Mouse (Mus musculus) T-cell, adult 2 months (primary cell): ENCODE results near the gene Ager.

Source experiments
- DNase-seq: peaks from one replicate; pipeline ENCODE4 v3.0.0; 2022; ENCODE audit warnings: low spot score

Gene Ager

GRCm38 (mm10) chr17:34632261-34632691 is 34.6 kb downstream of the Ager start:
- DNase-seq = peak; percentile 73

- no peak for DNase-seq
Observed at GRCm38 (mm10) chr17:34635671-34636070, 38.0 kb downstream of the Ager start.

GRCm38 (mm10) chr17:34637459-34637858 is 39.8 kb downstream of the Ager start:
- DNase-seq = no peak

- DNase-seq = no peak
Observed at GRCm38 (mm10) chr17:34639461-34640255, 42.0 kb downstream of the Ager start.

- no peak for DNase-seq
Observed at GRCm38 (mm10) chr17:34640778-34641601, 43.3 kb downstream of the Ager start.

DNA sequence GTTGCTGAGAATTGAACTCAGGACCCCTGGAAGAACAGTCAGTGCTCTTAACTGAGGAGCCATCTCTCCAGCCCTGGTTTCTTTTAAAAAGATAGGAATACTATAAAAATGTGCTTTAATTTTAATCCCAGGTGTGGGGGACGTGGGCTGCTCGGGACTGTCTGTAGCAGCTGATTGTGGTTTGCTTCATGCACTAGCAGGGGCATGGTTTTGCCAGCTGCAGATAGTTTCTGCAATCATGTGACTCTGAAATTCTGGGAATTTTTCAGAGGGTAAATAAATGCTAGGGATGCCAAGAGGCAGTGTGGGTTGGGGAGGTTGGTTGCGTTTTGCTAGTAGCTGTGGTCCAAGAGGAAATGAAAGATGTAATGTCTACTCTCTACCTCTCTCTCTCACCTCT is 44.3 kb downstream of the Ager start:
- no peak for DNase-seq

- no peak for DNase-seq
Observed at GRCm38 (mm10) chr17:34643379-34643778, 45.7 kb downstream of the Ager start.

DNA sequence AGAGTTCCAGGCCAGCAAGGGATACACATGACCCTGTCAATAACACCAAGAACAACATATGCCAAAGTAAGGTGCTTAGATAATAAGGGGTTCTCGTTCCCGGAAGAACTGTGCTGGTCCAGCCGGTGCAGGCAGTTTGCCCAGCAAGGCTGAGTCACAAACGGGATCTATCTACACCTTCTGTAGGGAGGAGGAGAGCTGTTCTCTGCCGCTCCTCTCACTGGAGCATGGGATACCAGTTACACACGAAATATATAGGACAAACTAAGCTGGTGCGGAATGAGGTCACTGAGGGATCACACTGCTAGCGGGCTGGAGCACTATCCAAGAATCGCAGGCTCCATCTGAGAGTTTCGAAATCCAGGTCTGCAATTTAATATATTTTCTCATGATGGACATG is 46.3 kb downstream of the Ager start:
- no peak for DNase-seq

GRCm38 (mm10) chr17:34644608-34645007 is 46.9 kb downstream of the Ager start, which contains the start of gene Fkbpl:
Fkbpl (plus strand) TSS chr17:34644764.
- peak; percentile 95 for DNase-seq

DNA sequence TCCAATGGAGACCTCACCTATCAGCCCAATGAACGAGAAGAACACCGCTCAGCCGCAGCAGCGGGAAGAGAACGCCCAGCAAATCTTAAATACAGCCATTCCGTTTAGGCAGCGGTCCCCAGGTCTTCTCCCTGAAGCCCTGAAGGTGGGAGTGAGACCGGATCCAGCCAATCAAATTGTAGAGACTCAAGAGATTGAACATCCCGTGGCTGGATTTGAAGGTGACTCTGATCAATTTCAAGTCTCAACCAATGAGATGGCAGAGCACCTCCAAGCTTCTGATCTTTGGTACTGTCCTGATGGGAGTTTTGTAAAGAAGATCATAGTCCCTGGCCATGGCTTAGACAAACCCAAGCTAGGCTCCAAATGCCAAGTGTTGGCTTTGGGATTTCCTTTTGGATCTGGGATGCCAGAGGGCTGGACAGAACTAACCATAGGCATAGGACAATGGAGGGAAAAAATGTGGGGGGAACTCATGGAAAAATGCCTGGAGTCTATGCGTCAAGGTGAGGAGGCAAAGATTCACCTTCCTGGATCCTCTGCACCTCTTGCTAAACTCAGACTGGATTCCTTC is 47.7 kb downstream of the Ager start:
- DNase-seq = no peak

GRCm38 (mm10) chr17:34645831-34646511 is 48.3 kb downstream of the Ager start:
- no peak for DNase-seq

DNA sequence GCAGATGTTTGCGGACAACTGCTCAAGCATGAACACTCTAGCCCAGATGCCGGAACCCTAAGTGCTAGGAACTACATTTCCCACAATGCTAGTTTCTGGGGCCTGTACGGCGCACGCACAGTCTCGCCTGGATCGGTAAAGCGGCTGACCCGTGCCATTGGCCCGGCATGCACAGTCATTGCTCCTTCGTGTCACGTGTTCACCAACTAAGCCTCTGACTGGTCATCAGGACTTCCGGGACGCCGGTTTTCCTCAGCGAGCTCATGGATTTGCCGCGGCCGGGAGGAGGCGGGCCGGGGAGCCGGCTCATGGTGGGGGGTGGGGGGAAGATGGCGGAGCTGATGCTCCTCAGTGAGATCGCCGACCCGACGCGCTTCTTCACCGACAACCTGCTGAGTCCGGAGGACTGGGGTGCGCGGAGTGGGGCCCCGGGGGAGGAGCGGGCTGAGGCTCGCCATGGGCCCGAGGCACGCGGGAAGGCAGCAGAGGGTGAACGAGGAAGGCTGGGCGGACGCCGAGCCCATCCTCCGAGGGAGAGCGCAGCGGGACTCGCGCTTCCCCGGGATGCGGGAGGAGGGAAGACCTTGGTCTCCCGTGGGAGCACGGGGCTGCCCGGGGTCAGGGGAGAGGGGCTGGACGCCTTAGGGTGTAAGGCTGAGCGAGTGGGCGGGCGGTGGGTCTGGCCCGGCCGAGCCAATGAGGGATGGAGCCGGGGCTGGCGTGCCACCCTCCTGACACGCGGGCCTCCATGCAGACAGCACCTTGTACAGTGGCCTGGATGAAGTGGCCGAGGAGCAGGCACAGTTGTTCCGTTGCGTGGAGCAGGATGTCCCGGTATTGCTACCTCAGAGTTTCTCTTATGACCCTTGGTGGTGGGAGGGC is 49.5 kb downstream of the Ager start, which contains the start of gene Atf6b:
Gene Atf6b, plus strand, starts transcription at position 241 of the 882 bp plus-strand sequence.
- peak; percentile 98 for DNase-seq

GRCm38 (mm10) chr17:34648141-34648890 is 50.7 kb downstream of the Ager start:
- no peak for DNase-seq

DNA sequence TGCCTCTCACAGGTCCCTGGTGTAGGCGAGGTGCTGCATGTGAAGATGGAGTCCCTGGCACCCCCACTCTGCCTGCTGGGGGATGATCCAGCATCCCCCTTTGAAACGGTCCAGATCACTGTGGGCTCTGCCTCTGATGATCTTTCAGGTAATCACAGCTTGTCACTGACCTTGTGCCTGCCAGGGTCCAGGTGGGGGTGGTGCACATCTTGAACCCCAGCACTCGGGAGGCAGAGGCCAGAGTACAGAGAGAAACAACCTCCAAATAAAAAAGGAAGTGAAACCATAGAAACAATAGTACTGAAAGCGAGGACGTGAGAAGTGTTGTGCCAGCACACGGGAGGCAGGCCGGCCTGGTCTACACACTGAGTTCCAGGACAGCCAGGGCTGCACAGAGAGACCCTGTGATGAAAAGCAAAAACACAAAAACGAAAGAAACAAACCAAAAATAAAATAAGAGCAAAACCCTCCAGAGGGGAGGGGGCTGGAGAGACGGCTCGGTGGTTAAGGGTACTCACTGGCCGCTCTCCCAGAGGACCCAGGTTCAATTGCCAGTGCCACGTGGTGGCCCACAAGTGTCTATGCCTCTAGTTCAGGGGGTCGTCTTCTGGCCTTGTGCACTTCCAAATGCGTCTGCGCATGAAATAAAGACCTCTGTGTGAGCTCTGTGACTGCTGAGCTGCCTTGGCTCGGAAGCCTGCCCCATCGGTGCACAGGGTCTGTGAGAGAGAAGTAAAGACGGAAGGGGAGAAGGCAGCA is 51.6 kb downstream of the Ager start:
- no peak for DNase-seq
